Mouse (Mus musculus): ENCODE results near the gene Inpp1.

- TF ChIP-seq CTCF (conservative IDR thresholded peaks at IDR 0.05; ENCODE audit: low read length) (no peak), NANOG (IDR thresholded peaks at IDR 0.05; ENCODE audit: borderline replicate concordance, low read length) (no peak)
Observed at GRCm38 (mm10) chr1:52787254-52787653, 30.2 kb downstream of the Inpp1 start.

Measured in E14TG2a.4 (cell line).